Mouse (Mus musculus): ENCODE measurements around the gene Mocs2. TPM values are rescaled to one million over a fixed set of nuclear protein-coding genes. Genes with fewer than 3 reads are reported as not detected.

Mocs2 gene
- total and polyA plus RNA-seq, 3 experiments: 29.4 to 38.1 (median 34.9) TPM

- no peaks in the 10 kb centered on the region for H3K36me3 ChIP-seq (replicated peaks in 1 of 2; ENCODE audit: control insufficient read depth in 1 of 2, insufficient read depth in 1 of 2, low read length in 1 of 2)
- dilution Hi-C loops (cut with MboI; ENCODE audit: extremely low pct_ligation_motif_present, extremely low pct_unique_long_range_greater_than_20kb, low sequenced_read_pairs) (no loop called here), in situ Hi-C loops (cut with MboI; ENCODE audit: low pct_ligation_motif_present, low pct_unique_long_range_greater_than_20kb, low sequenced_read_pairs) (no loop called here)
- H3K4me1 ChIP-seq (ENCODE audit: control insufficient read depth in 1 of 2, insufficient read depth in 2 of 2): no peaks in the 10 kb centered on the region
- TF ChIP-seq KAT2A (IDR thresholded peaks at IDR 0.05; ENCODE audit: insufficient replicate concordance, low read length) (no peak), CHD1 (IDR thresholded peaks at IDR 0.05; ENCODE audit: low read depth, low read length) (no peak), CHD2 (IDR thresholded peaks at IDR 0.05; ENCODE audit: low read length) (no peak), ZNF384 (IDR thresholded peaks at IDR 0.05; ENCODE audit: low read depth, low read length) (no peak), RCOR1 (conservative IDR thresholded peaks at IDR 0.05; ENCODE audit: low read depth, low read length) (no peak), UBTF (IDR thresholded peaks at IDR 0.05; ENCODE audit: low read depth, low read length) (no peak), JUND (conservative IDR thresholded peaks at IDR 0.05; ENCODE audit: low read depth, low read length) (no peak), NELFE (IDR thresholded peaks at IDR 0.05; ENCODE audit: low read depth, low read length) (no peak), MAZ (IDR thresholded peaks at IDR 0.05; ENCODE audit: low read depth, low read length) (no peak), BHLHE40 (IDR thresholded peaks at IDR 0.05; ENCODE audit: low read depth, low read length) (no peak), POLR2AphosphoS2 (IDR thresholded peaks at IDR 0.05; ENCODE audit: low read depth, low read length) (no peak), RAD21 (IDR thresholded peaks at IDR 0.05; ENCODE audit: low read depth, low read length) (no peak), CTCF (conservative IDR thresholded peaks at IDR 0.05 in 1 of 2, IDR thresholded peaks at IDR 0.05 in 1 of 2; ENCODE audit: low read depth in 2 of 2, low read length in 2 of 2) (no peak), EP300 (IDR thresholded peaks at IDR 0.05; ENCODE audit: low read length) (no peak)
- H3K9ac ChIP-seq (ENCODE audit: insufficient read depth, low read depth): no peak overlapping the region
- no peaks in the 10 kb centered on the region for H3K79me2 ChIP-seq (replicated peaks; ENCODE audit: control insufficient read depth, extremely low read depth, insufficient read depth, poor library complexity, severe bottlenecking)
- no peak overlapping the region for H3K4me3 ChIP-seq (replicated peaks in 1 of 3; ENCODE audit: low read depth in 2 of 3, low read length in 2 of 3, poor library complexity in 1 of 3)
- no peak for DNase-seq (ENCODE audit: extremely low read depth)
- H3K27me3 ChIP-seq (replicated peaks): no peaks in the 10 kb centered on the region
- H3K27ac ChIP-seq (ENCODE audit: insufficient read depth, low read depth): no peak overlapping the region
- H3K9me3 ChIP-seq (replicated peaks; ENCODE audit: low read length): no peaks in the 10 kb centered on the region
- H3K4me2 ChIP-seq (ENCODE audit: insufficient read depth, low read depth, poor library complexity, severe bottlenecking): no peak overlapping the region
These were observed 8.3 kb upstream of the Mocs2 start for GRCm38 (mm10) chr13:114809624-114810210.

GRCm38 (mm10) chr13:114818513-114818912 lies 477 bp downstream of the Mocs2 start:
- no peak for TF ChIP-seq NRF1 (IDR thresholded peaks at IDR 0.05; ENCODE audit: low read depth, low read length)
- no peak for TF ChIP-seq MAX (IDR thresholded peaks at IDR 0.05; ENCODE audit: low read length)
- no peak for TF ChIP-seq ZC3H11A (IDR thresholded peaks at IDR 0.05; ENCODE audit: low read depth, low read length)
- no peak for TF ChIP-seq CHD2 (IDR thresholded peaks at IDR 0.05; ENCODE audit: low read length)
- no peak for TF ChIP-seq MEF2A (IDR thresholded peaks at IDR 0.05; ENCODE audit: borderline replicate concordance, low read depth, low read length)
- no peak for TF ChIP-seq HCFC1 (IDR thresholded peaks at IDR 0.05; ENCODE audit: low read depth, low read length)
- TF ChIP-seq BHLHE40 (IDR thresholded peaks at IDR 0.05; ENCODE audit: low read depth, low read length): no peak
- no peak for TF ChIP-seq MAZ (IDR thresholded peaks at IDR 0.05; ENCODE audit: low read depth, low read length)
- TF ChIP-seq ZNF384 (IDR thresholded peaks at IDR 0.05; ENCODE audit: low read depth, low read length): no peak
- TF ChIP-seq TBP (conservative IDR thresholded peaks at IDR 0.05; ENCODE audit: low read depth, low read length): no peak
- no peak for TF ChIP-seq MXI1 (IDR thresholded peaks at IDR 0.05; ENCODE audit: low read depth, low read length)
- no peak for TF ChIP-seq NELFE (IDR thresholded peaks at IDR 0.05; ENCODE audit: low read depth, low read length)
- no peak for TF ChIP-seq ELF1 (IDR thresholded peaks at IDR 0.05; ENCODE audit: low read depth, low read length)
- no peak for TF ChIP-seq POLR2A (IDR thresholded peaks at IDR 0.05; ENCODE audit: low read depth, low read length)
- TF ChIP-seq E2F4 (IDR thresholded peaks at IDR 0.05; ENCODE audit: insufficient replicate concordance, low read depth, low read length): no peak
- TF ChIP-seq RAD21 (IDR thresholded peaks at IDR 0.05; ENCODE audit: low read depth, low read length): no peak
- Histone ChIP-seq H3K4me3 (replicated peaks in 1 of 3; ENCODE audit: low read depth in 2 of 3, low read length in 2 of 3, poor library complexity in 1 of 3) (peak overlapping the region; percentile 67 to 93 (median 76)), H3K9ac (ENCODE audit: insufficient read depth, low read depth) (peak overlapping the region; percentile 86), H3K9me3 (replicated peaks; ENCODE audit: low read length) (no peaks in the 10 kb centered on the region), H3K4me1 (ENCODE audit: control insufficient read depth in 1 of 2, insufficient read depth in 2 of 2) (peaks cover 2 to 13% of the 10 kb centered on the region in 2 experiments; a peak in 2 of 4 replicates), H3K36me3 (replicated peaks in 1 of 2; ENCODE audit: control insufficient read depth in 1 of 2, insufficient read depth in 1 of 2, low read length in 1 of 2) (peaks cover 10 to 31% of the 10 kb centered on the region in 2 experiments), H3K4me2 (ENCODE audit: insufficient read depth, low read depth, poor library complexity, severe bottlenecking) (peak overlapping the region; percentile 98), H3K27ac (ENCODE audit: insufficient read depth, low read depth) (no peak overlapping the region), H3K79me2 (replicated peaks; ENCODE audit: control insufficient read depth, extremely low read depth, insufficient read depth, poor library complexity, severe bottlenecking) (peaks cover 10% of the 10 kb centered on the region), H3K27me3 (replicated peaks) (no peaks in the 10 kb centered on the region)
- peak; percentile 16 for DNase-seq (ENCODE audit: extremely low read depth)
- dilution Hi-C loops (cut with MboI; ENCODE audit: extremely low pct_ligation_motif_present, extremely low pct_unique_long_range_greater_than_20kb, low sequenced_read_pairs) (no loop called here), in situ Hi-C loops (cut with MboI; ENCODE audit: low pct_ligation_motif_present, low pct_unique_long_range_greater_than_20kb, low sequenced_read_pairs) (no loop called here)

Data from CH12.LX (cell line).